Mouse (Mus musculus): ENCODE results near the gene Esyt2.

Gene Esyt2

DNA sequence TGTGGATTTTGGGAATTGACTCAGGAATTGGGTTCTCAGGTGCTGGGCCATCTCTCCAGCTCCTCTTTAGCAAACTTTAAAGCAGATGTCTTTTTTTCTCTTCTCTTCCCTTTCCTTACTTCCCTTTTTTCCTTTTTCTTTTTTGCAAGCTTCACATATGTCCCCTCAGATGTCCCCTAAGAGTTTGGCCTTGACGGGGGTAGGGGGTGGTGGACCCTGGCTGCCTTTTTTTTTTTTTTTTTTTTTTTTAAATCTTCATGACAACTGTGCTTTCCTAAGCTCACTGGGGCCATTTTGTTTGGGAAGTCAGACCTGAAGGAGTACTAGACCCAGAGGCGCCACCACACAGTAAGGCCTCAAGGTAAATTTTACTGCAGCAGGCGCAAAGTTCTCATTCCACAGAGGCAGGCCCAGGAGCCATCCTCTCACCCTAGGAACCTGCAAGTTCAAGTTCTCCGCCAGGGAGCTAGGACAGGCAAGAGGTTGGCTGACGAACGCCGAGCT lies 795 bp upstream of the Esyt2 start:
- DNase-seq (ENCODE audit: low spot score) = no peak

DNA sequence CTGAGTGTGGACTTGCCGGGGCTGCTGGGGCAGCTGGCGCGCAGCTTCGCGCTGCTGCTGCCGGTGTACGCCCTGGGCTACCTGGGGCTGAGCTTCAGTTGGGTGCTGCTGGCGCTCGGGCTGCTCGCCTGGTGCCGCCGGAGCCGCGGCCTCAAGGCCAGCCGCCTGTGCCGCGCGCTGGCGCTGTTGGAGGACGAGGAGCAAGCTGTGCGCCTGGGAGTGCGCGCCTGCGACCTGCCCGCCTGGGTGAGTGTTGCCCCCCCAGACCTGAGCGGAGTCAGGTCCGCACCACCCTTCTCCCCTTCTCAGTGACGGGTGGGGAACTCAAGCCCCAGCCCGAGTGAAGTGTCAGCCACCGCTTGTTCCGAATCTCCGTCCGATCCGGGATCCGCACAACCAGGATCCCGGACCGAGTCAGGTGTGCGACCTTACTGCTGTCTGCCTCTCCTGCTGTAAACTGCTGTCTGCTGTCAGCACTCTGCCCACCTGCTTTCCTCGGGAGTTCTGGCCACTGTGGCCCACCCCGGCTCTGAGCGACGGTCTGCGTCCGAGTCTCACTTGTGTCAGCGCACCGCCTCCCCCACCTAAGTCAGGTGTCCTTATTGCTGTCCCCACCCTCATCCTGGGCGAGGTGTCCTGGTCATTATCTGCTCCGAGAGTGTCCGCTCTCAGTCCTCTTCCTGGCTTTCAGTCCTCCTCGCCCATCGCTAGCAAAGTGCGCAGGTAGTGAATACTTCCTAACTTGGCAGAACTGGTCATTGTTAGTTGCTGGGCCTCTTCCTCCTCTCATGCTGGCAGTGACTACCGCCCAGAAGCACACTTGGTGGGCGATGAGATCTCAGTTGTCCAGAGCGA lies 658 bp downstream of the Esyt2 start:
- peak; percentile 52 for DNase-seq (ENCODE audit: low spot score)

DNA sequence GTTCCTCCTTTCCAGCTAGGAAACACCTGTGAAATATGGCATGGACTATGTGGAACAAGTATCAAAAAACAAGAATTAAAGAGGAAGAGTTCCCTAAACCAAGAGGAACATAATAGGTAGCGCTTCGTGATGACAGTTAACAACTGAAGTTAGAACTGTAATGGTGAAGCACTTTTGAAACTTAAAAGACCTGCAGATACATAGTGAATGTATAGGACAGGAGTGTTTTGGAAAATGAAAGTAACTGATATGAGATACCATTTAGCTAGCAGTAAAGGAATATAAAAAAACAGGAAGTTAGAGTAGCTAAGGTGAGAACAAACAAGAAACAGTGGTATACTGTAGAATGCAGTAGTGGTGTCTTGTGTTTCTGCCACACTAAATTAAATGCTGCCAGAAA lies 1.9 kb downstream of the Esyt2 start:
- no peak for DNase-seq (ENCODE audit: low spot score)

DNA sequence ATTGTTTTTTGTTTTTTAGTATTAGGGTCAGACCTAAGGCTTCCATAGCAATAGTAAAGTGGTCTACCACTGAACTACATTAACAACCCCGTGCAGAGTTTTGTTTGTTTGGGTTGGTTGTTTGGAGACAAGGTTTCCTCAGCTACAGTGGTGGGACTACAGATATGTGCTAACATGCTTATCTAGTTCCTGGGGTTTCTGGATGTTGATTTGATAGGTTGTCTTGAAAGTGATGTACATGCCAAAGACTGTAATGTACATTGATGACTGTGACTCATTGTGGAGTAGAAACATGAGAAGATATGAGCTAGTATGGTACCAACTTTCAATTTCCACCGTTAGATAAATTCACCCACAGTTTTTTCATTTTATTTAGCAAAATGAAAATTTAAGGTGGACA lies 2.5 kb downstream of the Esyt2 start:
- DNase-seq (ENCODE audit: low spot score) = no peak

DNA sequence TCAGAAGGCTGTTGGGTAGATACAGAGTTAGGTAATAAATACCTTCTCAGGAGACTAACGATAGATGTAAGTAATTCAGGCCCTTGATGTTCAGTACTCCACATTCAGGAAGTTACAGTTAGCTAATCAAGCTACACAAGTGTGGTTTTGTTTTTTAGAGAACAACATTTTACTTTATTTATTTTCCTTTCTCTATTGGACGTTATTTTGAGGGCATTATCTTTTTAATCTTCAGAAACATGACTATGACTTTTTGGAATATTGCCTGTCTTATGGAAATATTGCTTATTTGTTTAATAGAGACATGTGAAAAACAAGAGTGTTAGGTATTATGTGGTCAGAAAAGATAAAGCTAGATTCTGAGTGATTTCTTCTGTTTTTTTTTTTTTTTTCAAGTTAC lies 12.2 kb downstream of the Esyt2 start:
- no peak for DNase-seq (ENCODE audit: low spot score)

DNA sequence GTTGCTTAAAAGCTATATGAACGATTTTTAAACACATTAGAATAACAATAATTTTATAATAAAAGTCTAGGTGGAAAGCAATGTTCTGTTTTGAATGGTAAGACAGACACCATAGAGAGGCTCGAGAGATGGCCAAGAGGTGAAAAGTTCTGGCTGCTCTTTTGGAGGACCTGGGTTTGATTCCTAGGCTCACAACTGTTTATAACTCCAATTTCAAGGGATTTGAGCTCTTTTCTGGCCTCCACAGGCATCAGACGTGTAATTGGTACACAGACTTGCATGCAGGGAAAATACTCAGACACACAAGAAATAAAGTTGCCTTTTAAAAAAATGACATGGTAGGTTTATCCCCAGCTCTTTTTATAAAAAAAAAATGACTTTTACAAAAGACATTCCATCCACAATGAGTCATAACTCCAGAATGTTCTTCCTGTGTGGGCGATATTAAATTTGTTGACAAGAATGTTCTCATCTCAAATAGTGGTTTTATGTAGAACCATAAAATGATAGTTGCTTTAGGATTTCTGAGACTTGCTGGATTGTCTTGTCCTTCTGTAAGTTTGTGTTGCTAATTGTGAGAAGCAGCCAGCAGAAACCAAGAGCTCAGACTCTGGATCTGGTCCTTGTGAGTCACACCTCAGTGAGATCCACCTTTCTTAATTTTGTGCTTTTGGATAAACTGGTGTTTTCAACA lies 12.8 kb downstream of the Esyt2 start:
- no peak for DNase-seq (ENCODE audit: low spot score)

DNA sequence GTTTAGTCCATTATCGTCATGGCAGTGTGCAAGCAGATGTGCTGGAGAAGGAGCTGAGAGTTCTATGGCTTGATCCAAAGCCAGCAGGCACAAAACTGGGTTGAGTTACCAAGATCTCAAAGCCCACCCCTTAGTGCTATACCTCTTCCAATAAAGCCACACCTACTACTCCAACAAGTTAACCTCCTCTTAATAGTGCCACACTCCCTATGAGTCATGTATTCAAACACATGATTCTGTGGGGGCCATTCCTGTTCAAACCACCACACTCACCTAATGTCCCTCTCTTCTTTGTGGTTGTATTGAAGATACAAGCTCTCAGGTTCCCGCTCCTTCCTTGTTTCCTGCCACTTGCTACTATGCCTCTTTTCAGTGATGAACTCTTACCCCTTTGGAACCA lies 18.9 kb downstream of the Esyt2 start:
- no peak for DNase-seq (ENCODE audit: low spot score)

DNA sequence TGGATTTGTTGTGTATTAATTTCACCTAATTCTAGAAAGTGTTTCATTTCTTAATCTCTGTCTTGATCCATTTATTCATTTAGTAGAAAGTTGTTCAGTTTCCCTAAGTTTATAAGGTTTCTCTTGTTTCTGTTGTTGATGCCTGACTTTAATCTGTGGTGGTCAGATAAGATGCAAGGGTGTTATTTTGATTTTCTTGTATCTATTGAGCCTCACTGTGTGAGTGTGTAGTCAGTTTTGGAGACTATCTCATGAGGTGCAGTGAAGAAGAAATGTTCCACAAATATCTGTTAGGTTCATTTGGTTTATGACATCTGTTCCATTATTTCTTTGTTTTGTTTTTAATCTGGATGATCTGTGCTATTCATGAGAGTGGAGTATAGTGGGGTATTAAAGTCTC lies 21.2 kb downstream of the Esyt2 start:
- DNase-seq (ENCODE audit: low spot score) = no peak

DNA sequence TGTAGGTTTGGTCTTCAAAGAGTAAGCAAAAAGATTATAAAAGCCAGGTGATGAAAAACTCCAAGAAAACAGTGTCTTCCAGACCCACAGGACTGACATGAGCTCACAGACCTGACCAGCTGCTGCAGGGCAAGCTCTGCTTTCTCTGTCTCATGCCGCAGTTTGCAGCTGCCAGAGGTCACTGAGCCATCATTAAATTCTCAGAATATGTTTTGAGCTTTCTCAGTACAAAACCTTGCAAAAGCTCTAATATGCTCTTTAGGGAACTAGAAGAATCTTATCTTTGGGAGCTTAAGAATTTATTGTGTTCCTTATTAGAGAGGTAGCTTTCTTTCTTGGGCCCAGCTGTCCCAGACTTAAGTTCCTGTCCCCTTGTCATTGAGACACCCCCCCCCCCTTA lies 25.0 kb downstream of the Esyt2 start:
- DNase-seq (ENCODE audit: low spot score) = no peak

DNA sequence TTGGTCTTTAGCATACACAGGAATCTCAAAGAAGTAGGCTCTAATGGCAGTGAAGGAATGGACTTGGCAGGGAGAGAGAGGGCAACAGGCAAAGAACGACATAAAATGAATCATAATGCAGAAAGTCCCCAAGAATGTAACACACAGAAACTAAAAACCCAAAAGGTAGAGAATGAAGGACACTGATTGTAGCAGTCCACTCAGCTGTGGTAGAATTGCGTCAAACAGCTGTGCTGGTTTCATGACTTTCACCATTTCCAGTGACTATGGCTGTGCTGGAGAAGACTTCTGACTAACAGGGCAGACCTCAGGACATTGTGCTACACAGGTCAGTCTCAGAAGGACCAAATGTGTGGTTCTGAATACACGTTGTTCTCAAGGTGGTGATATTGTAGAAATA lies 26.9 kb downstream of the Esyt2 start:
- DNase-seq (ENCODE audit: low spot score) = no peak

DNA sequence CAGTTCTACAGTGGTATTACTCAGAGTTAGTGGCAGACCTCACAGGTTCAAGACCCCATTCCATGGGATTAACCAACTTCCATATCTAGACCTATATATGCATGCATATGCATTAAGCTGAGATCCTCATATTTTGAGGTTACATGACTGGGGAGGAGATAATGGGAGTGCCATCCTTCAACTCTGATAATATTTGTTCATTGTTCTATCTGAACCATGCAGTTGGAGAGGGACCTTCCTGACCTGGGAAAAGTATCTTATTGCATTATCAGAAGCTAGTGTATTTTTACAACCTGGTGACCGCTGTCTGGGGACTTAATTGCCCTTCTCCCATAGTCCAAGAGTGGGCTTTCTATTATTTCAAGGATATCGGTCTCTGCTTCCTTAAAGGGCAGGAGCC lies 27.6 kb downstream of the Esyt2 start:
- no peak for DNase-seq (ENCODE audit: low spot score)

DNA sequence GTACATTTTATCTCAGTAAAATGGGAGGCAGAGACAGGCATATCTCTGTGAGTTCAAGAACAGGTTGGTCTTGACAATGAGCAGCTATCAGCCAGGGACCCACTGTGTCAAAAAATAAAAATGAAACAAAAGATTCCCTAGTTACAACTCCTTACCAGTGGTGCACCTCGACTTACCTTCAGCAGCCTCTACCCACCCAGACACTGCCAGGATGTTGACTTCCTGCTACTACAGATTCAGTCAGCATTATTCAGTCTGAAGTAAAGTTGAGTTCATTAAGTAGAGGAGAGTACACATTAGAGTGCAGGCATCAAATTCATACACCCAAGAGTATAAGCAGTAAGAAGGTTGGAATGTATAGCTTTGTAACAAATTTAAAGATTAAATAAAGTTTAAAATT lies 32.8 kb downstream of the Esyt2 start:
- no peak for DNase-seq (ENCODE audit: low spot score)

DNA sequence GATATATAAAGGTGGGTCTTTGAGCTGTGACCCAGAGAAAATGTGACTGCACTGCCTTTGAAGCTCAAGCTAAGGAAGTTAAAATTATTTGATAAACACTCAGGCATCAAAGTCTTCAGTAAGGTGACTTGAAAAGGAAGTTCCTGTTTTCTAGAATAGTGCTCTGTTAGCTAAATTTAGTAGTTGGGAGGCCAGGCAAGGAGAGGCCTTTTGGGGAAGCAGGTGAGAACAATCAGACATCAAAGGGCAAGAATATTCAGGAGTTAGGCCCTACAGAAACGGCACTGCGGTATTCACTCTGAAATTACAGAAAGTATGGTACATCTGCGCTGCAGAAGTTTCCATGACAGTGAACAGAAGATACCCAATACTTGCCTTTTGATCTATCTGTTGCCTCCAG lies 34.5 kb downstream of the Esyt2 start:
- no peak for DNase-seq (ENCODE audit: low spot score)

DNA sequence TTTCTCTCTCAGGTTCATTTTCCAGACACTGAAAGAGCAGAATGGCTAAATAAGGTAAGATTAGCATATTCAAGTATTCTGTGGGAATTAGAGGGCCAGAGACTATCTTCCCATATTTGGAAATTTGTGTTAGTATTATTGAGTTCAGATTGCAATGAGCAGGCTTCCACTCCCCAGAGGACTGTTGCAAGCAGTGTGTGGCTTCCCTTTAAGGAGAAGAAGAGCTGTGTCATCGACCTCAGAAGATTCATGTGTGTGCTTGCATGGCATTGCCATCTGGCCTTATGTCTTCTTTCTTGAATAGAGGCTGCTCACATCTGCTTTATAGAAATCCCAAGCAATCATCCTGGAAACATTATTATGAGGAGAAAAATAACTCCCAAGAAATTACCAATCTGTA lies 36.8 kb downstream of the Esyt2 start:
- DNase-seq (ENCODE audit: low spot score) = no peak

DNA sequence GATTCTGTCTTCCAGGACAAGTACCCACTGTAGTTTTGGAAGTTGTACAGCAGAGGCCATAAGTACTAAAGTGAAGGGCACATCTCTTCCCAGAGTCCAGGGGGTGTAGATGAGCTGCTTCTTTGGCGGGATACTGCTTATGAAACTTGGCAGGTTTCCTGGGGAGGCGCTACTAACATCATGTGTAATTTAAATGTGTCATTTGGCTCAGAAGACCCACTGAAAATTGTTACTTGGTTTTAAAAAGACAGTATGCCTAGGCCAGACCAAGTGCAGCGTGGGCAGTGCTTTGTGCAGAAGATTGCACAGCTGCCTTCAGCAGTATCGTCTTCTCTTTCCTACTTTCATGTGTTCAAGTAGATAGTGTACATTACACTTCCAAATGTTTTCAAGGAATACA lies 44.5 kb downstream of the Esyt2 start:
- DNase-seq (ENCODE audit: low spot score) = no peak

DNA sequence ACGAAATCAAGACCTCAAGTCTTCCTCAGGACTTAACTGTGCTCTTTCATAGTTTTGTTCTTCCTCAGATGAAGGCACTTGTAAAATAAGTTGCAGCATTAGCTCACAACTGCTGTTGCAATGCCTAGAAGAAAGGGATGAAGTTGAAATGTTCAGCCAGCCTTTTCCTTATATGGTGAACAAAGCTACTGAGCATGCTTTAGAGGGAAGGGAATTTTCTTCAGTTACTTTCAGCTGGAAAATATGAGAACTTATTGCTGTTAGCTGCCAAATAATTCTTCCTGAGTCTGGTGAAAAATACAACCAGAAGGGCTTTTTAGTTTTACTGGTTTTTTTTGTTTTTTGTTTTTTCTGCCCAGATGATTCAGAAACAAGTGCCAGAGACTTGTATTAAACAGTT lies 45.2 kb downstream of the Esyt2 start:
- DNase-seq (ENCODE audit: low spot score) = no peak

DNA sequence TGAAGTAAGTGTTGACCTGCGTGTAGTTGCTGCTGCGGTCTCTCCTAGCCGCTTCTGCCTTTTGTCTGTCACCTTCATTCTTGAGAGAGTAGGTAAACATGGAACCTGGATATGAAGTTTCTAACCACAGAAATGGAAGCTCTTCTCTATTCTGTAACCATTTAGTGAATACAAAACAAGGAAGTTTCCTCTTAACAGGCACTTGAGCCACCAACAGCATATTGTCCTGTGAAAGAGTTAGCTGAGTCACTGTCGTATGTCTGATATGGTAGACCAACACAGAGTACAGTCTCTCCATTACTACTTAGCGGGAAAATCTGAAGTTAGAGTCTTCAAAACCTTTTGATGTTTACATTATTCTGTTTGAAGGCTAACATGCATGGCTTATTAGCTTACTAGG lies 53.3 kb downstream of the Esyt2 start:
- DNase-seq (ENCODE audit: low spot score) = no peak

DNA sequence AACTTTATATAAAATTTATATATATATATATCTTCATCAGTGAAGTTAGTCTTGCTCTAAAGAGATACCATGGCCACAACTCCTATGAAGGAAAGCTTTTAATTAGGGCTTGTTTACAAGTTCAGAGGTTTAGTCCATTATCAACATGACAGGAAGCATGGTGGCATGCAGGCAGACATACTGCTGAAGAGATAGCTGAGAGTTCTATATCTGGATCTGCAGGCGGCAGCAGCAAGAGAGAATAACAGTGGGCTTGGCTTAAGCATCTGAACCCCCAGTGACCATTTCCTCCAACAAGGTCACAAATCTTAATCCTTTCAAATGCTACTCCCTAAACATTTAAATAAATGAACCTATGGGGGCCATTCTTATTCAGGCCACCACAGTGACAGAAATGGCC lies 59.2 kb downstream of the Esyt2 start:
- no peak for DNase-seq (ENCODE audit: low spot score)

DNA sequence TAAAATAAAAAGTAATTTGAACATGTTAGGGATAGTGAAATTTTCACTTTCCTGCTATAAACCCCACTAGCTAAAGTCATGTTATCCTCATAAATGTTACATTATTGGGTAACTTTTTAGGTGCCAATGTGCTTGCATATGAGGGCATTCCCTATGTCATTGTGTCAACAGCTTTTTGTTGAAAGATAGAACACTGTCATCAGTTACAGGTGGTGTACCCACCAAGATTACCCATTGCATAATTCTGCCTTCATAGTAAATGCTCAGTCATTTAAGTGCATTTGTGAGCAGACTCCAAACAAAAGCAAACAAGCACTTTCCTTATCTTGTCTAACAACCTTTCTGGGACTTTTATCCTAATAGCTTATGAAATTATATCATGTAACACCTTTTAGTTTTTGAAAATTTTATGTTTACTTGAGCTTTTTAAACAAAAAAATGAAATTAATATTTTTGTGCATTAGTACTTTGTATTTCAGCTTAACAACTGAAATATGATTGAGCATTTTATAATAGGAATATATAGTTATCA lies 67.8 kb downstream of the Esyt2 start:
- no peak for DNase-seq (ENCODE audit: low spot score)

DNA sequence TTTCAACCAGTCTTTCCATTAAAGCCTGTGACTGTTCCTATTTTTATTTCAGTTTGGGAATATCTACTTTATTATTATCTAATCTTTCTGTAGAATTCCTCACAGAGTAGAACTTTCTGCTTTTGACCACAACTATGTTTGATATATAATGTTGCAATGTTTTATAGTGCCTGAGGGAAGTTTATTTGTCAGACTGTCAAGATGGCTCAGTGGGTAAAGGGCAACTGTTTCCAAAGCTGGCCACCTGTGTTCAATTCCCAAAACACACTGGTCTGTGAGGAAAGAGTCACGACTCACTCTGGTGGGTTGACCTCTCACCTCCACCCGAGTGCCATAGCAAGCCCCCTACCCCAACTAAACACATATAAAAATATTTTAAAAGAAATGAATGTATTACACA lies 68.4 kb downstream of the Esyt2 start:
- DNase-seq (ENCODE audit: low spot score) = no peak

DNA sequence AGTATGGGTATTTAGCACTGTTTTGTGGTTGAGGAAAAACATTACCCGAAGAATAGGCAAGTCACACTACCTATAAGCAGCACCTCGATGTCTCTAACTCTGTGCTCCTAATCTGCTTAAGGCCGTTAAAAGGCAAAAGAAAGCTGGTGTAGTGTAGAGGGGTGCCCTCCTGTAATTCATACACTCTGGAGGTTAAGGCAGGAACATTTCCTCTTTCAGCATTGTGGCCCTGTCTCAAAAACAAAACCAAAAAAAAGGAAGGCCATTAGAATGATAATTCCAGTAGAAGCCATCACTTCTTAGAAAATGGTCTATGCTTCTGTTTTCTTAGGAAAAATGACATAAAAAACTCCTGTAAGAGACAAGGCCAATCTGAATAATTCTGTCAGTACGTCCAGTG lies 70.0 kb downstream of the Esyt2 start:
- no peak for DNase-seq (ENCODE audit: low spot score)

DNA sequence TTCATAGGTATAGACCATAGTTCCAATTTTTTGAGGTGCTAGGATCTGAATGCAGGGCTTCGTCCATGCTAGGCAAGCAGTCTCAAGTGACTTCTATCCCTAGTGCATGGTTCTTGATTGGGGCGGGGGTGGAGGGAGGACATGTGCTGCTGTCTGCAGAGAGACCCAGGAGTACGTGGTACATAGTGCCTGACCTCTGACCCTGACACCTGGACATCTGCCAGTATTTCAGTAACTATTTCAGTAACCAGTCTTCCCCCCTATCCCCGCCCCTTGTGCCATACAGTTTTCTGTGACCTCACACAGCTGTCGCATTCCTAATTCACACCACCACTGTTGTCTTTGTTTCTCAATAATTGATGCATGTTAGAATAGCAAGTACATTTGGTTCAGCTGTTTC lies 71.4 kb downstream of the Esyt2 start:
- DNase-seq (ENCODE audit: low spot score) = no peak

DNA sequence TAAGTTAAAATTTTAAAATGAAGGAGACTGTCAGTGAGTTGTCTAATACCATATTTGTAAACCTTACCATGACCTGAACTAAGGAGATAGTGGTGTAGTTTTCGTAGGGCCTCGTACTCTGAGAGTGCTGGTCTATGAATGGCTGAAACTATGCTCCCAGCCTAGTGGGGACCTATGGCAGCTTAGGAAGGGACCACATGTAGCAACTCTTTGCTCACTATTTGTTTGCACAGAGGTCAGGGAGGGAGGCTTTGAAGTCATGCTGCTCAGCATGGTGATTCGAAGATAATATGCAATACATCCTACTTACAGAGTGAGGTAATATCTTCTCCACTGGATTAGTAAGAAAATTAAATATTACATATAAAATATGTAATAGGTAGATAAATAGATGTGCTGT lies 73.7 kb downstream of the Esyt2 start:
- DNase-seq (ENCODE audit: low spot score) = no peak
